Mouse (Mus musculus): ENCODE measurements around the gene Ikzf2. TPM values are rescaled to one million over a fixed set of nuclear protein-coding genes. Genes with fewer than 3 reads are reported as not detected.

Gene Ikzf2
- polyA plus RNA-seq, 1 experiment, result 43.5 TPM

DNA sequence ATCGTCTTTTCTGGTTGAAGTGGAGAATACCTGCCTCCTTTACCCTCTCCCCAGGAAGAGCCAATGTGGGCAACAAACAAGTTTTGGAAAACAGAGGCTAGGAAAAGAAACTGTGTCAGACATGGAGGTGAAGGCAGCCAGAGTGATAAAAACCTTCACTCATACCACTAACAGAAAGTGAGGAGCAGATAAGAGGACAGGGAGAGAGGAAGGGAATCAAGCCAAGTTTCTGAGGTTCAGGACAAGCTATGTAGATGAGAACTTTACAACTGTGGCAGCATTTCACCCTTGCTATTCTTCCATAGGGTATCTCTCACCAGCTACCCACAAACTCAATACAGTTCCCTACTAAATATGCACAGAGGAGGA lies 141.2 kb downstream of the Ikzf2 start:
- H3K27ac ChIP-seq (ENCODE audit: insufficient read depth, low read depth, low read length), result no peak overlapping the region
- H3K4me1 ChIP-seq (ENCODE audit: control insufficient read depth, insufficient read depth, low read length), result no peaks in the 10 kb centered on the region
- H3K4me3 ChIP-seq (ENCODE audit: insufficient read depth, low read depth, low read length), result no peak overlapping the region
- TF ChIP-seq POLR2A (IDR thresholded peaks at IDR 0.05; ENCODE audit: insufficient read depth, low read depth, low read length), result no peak
- TF ChIP-seq CTCF (IDR thresholded peaks at IDR 0.05; ENCODE audit: insufficient read depth, low read depth, low read length), result no peak
- WGBS, result 98% methylated on average over 1 of the region's 1 CpGs

DNA sequence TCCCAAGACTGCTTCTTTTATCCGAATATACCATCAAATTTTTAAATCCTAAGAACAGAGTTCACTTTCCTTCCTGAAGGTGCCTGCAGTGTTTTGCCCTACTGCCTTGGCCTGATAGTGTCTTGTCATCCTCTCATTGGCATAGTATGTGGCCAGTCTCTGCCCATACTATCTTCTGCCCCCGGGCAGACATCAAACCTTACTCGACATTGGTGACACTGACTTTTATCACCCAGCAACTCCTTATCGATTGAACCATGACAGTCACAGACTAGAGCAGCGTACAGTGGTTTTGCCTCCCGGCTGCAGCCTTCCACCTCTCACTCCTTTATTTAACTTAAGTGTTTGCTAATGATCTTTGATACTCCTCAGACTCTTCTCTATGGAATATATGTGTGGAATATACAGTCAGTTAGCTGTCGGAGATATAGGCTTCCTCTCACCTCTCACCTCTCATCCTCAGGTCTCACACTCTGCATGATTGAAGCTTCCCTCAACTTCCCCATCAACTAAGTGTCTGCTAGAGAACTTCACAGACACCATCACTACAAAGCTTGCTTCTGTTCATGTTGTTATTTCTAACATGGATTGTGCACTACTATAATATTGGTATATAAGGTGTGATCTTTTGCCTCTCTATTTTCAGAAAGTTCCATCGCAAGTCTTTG lies 141.7 kb downstream of the Ikzf2 start:
- no peak overlapping the region for H3K27ac ChIP-seq (ENCODE audit: insufficient read depth, low read depth, low read length)
- 94% methylated on average over 8 of the region's 8 CpGs for WGBS
- no peaks in the 10 kb centered on the region for H3K4me1 ChIP-seq (ENCODE audit: control insufficient read depth, insufficient read depth, low read length)
- no peak overlapping the region for H3K4me3 ChIP-seq (ENCODE audit: insufficient read depth, low read depth, low read length)
- TF ChIP-seq POLR2A (IDR thresholded peaks at IDR 0.05; ENCODE audit: insufficient read depth, low read depth, low read length) (no peak), CTCF (IDR thresholded peaks at IDR 0.05; ENCODE audit: insufficient read depth, low read depth, low read length) (no peak)

DNA sequence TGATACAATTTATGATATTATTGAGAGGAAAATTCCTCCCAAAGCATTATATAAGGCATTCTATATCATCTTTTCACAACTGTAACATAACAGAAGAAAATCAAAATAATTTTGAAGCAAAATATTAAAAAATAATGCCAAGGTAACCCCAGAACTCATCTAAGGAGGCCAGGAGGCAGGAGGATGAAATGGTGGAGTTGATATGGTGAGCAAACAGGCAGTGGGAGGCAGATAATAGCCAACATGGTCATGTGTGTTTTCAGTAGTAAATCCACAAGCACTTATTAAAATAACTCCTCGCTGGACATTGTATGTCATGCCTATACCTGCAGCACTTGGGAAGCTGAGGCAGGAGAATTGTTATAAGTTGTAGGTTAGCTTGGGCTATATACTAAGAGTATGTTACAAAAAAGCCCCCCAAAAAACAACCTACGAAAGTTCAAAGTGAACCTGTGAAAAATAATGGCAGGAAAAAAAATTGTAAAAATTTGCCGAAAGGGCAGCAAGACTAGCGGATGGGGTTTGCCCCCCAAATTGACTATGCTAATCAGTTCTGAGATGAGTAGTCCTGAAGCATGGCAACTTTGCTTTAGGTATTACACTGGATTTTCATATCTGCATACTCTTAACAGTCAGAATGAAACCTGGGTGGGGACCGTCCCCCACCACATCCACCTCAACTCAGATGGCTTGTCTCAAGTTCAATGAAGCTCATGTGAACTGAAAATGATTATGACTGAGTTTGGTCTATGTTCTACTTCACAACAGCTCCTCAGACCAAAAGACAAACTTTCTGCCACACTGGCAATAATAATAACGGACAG lies 143.1 kb downstream of the Ikzf2 start:
- whole genome bisulfite sequencing, result 96% methylated on average over 6 of the region's 6 CpGs
- H3K4me1 ChIP-seq (ENCODE audit: control insufficient read depth, insufficient read depth, low read length), result no peaks in the 10 kb centered on the region
- no peak overlapping the region for H3K27ac ChIP-seq (ENCODE audit: insufficient read depth, low read depth, low read length)
- no peak overlapping the region for H3K4me3 ChIP-seq (ENCODE audit: insufficient read depth, low read depth, low read length)
- TF ChIP-seq POLR2A (IDR thresholded peaks at IDR 0.05; ENCODE audit: insufficient read depth, low read depth, low read length) (no peak), CTCF (IDR thresholded peaks at IDR 0.05; ENCODE audit: insufficient read depth, low read depth, low read length) (no peak)

DNA sequence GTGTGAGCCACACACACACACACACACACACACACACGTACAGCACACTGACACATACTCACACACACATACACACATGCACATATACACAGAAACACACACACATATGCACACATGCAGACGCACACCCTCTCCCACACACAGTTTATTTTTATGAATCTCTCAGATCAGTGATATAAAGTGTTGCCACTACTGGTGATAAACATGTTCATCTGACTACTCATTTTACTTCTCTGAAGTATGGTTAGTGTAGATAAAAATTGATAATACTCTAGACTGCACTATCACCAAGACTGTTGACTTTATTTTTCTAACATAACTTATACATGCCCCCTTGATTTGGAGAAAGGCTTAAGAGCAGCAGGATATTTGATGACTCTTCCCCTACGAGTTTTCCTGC lies 144.5 kb downstream of the Ikzf2 start:
- Histone ChIP-seq H3K4me1 (ENCODE audit: control insufficient read depth, insufficient read depth, low read length) (no peaks in the 10 kb centered on the region), H3K4me3 (ENCODE audit: insufficient read depth, low read depth, low read length) (no peak overlapping the region), H3K27ac (ENCODE audit: insufficient read depth, low read depth, low read length) (no peak overlapping the region)
- 89% methylated on average over 3 of the region's 3 CpGs for WGBS
- no peak for TF ChIP-seq POLR2A (IDR thresholded peaks at IDR 0.05; ENCODE audit: insufficient read depth, low read depth, low read length)
- TF ChIP-seq CTCF (IDR thresholded peaks at IDR 0.05; ENCODE audit: insufficient read depth, low read depth, low read length), result no peak

DNA sequence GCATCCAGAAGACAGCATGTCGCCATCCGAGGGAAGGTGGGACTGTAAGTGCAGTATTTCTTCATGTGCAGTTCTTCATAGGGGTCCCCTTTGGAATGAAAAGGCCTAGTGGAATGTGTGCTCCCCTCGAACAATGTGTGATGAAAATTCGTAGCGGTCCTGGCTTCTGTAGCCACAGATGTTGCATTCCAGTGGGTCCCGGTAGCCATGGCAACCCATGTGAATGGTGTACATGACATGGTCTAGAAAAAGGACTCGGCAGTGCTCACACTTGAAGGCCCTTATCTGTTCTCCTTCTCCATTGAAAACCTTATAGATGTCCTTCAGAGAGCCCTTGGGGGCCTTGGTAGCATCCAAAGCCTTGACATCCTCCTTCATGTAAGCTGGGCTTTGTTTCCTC lies 148.4 kb downstream of the Ikzf2 start:
- TF ChIP-seq CTCF (IDR thresholded peaks at IDR 0.05; ENCODE audit: insufficient read depth, low read depth, low read length) (no peak), POLR2A (IDR thresholded peaks at IDR 0.05; ENCODE audit: insufficient read depth, low read depth, low read length) (no peak)
- H3K4me3 ChIP-seq (ENCODE audit: insufficient read depth, low read depth, low read length), result no peak overlapping the region
- WGBS, result 69% methylated on average over 7 of the region's 7 CpGs

DNA sequence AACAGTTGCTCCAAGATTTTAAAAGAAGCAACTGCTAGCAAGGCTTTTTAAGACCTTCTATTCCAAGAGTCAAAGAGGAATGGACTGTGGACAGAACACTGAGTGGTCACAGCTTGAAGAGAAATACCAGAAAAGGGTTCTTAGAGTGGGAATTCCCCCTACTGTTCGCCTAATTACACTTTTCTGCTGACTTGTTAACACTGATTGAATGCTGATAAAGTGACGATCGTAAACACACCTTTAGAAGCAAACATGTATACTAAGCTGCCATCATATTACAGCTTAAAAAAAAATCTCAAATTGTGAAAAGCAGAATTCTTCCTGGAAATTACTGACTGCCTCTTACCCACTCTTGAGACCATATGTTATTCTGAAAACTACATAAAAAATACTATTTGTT lies 149.4 kb downstream of the Ikzf2 start:
- TF ChIP-seq POLR2A (IDR thresholded peaks at IDR 0.05; ENCODE audit: insufficient read depth, low read depth, low read length) (no peak), CTCF (IDR thresholded peaks at IDR 0.05; ENCODE audit: insufficient read depth, low read depth, low read length) (no peak)
- Histone ChIP-seq H3K27ac (ENCODE audit: insufficient read depth, low read depth, low read length) (no peak overlapping the region), H3K4me1 (ENCODE audit: control insufficient read depth, insufficient read depth, low read length) (no peaks in the 10 kb centered on the region), H3K4me3 (ENCODE audit: insufficient read depth, low read depth, low read length) (no peak overlapping the region)
- 62% methylated on average over 3 of the region's 3 CpGs for WGBS

More for the DNA sequence above, 148.4 kb downstream of the Ikzf2 start:
- no peaks in the 10 kb centered on the region for H3K4me1 ChIP-seq (ENCODE audit: control insufficient read depth, insufficient read depth, low read length)
- H3K27ac ChIP-seq (ENCODE audit: insufficient read depth, low read depth, low read length), result no peak overlapping the region

DNA sequence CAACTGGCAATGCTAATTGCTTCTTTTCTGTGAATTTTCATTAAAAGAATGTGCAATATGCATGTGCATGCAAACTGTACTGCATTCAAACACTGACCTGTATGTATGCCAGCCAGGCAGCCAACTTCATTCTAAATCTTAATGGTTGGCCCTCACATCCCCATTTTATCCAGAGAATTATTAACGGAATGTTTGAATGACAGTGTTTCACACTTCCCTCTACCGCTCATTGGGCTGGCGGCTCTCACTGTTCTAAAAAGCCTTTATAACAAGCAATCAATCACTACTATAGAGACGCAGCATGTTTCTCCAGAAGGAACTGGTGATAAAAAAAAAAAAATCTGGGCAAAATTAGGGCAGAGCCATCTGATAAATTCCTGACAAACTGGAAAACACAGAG lies 151.5 kb downstream of the Ikzf2 start:
- no peak overlapping the region for H3K27ac ChIP-seq (ENCODE audit: insufficient read depth, low read depth, low read length)
- no peak overlapping the region for H3K4me3 ChIP-seq (ENCODE audit: insufficient read depth, low read depth, low read length)
- H3K4me1 ChIP-seq (ENCODE audit: control insufficient read depth, insufficient read depth, low read length), result no peaks in the 10 kb centered on the region
- TF ChIP-seq CTCF (IDR thresholded peaks at IDR 0.05; ENCODE audit: insufficient read depth, low read depth, low read length), result no peak
- TF ChIP-seq POLR2A (IDR thresholded peaks at IDR 0.05; ENCODE audit: insufficient read depth, low read depth, low read length), result no peak
- WGBS, result 74% methylated on average over 4 of the region's 4 CpGs

DNA sequence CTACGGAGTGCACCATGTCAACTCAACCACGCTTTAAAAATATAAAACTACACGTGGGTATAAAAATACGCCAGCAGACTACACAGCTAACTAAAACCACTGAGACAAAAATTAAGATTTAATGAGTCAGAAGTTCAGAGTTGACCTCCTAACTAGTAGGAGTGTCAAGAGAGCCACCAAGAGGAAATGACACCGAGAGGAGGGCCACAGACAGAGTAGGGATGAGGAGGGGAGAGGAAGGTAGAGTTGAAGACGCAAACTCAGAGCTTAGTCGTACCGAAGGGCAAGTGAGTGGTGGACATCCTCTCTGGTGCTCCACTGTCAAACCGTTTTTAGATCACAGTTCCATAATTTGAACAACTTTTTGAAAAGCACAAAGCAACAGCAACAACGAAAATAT lies 154.0 kb downstream of the Ikzf2 start:
- WGBS, result 96% methylated on average over 10 of the region's 10 CpGs
- H3K27ac ChIP-seq (ENCODE audit: insufficient read depth, low read depth, low read length), result no peak overlapping the region

DNA sequence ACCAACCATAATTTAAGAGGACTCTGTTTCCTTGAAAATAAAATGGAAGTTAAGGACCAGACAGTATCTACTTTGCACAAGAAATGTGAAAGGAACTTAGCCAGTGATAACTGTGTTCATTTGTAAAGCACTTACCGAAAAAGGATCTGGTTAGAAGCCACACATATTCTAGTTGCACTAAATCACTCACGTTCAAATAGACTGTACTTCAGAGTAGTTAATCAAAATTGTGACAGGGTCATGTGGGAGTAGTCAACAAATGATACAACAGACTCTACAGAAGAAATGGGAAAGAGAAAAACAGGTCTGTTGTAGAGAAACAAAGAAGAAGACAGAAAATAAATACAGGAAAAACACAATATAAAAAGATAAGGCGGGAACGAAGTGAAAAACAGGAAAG lies 158.3 kb downstream of the Ikzf2 start:
- H3K4me3 ChIP-seq (ENCODE audit: insufficient read depth, low read depth, low read length), result no peak overlapping the region
- H3K27ac ChIP-seq (ENCODE audit: insufficient read depth, low read depth, low read length), result no peak overlapping the region
- WGBS, result 83% methylated on average over 4 of the region's 4 CpGs
- no peaks in the 10 kb centered on the region for H3K4me1 ChIP-seq (ENCODE audit: control insufficient read depth, insufficient read depth, low read length)
- no peak for TF ChIP-seq POLR2A (IDR thresholded peaks at IDR 0.05; ENCODE audit: insufficient read depth, low read depth, low read length)
- no peak for TF ChIP-seq CTCF (IDR thresholded peaks at IDR 0.05; ENCODE audit: insufficient read depth, low read depth, low read length)

More for the DNA sequence above, 154.0 kb downstream of the Ikzf2 start:
- H3K4me1 ChIP-seq (ENCODE audit: control insufficient read depth, insufficient read depth, low read length), result no peaks in the 10 kb centered on the region
- no peak overlapping the region for H3K4me3 ChIP-seq (ENCODE audit: insufficient read depth, low read depth, low read length)
- TF ChIP-seq POLR2A (IDR thresholded peaks at IDR 0.05; ENCODE audit: insufficient read depth, low read depth, low read length) (no peak), CTCF (IDR thresholded peaks at IDR 0.05; ENCODE audit: insufficient read depth, low read depth, low read length) (no peak)
